Mouse (Mus musculus) C2C12 (cell line): ENCODE data around the gene Tubg2.

Source experiments
- CEBPB ChIP-seq: IDR thresholded peaks from one replicate; pipeline ENCODE4 v1.6.1; 2011; ENCODE audit warnings: low read depth, mild to moderate bottlenecking, control low read depth, moderate library complexity
- CTCF ChIP-seq: IDR thresholded peaks from one replicate; pipeline ENCODE4 v1.5.1; 2011; ENCODE audit not compliant: control insufficient read depth, insufficient read depth, insufficient read length
- MAX ChIP-seq: IDR thresholded peaks from one replicate; pipeline ENCODE4 v1.6.1; 2011; ENCODE audit warnings: mild to moderate bottlenecking, control low read depth
- MYOD1 ChIP-seq: IDR thresholded peaks from one replicate; pipeline ENCODE4 v1.6.1; 2011; ENCODE audit warnings: low read depth; ENCODE audit not compliant: control insufficient read depth, insufficient read length
- MYOG ChIP-seq: IDR thresholded peaks from one replicate; pipeline ENCODE4 v1.6.1; 2011; ENCODE audit not compliant: control insufficient read depth, insufficient read length; ENCODE audit errors: extremely low read depth
- USF1 ChIP-seq: IDR thresholded peaks from one replicate; pipeline ENCODE4 v1.6.1; 2011; ENCODE audit warnings: low read depth, mild to moderate bottlenecking, control low read depth, moderate library complexity

DNA sequence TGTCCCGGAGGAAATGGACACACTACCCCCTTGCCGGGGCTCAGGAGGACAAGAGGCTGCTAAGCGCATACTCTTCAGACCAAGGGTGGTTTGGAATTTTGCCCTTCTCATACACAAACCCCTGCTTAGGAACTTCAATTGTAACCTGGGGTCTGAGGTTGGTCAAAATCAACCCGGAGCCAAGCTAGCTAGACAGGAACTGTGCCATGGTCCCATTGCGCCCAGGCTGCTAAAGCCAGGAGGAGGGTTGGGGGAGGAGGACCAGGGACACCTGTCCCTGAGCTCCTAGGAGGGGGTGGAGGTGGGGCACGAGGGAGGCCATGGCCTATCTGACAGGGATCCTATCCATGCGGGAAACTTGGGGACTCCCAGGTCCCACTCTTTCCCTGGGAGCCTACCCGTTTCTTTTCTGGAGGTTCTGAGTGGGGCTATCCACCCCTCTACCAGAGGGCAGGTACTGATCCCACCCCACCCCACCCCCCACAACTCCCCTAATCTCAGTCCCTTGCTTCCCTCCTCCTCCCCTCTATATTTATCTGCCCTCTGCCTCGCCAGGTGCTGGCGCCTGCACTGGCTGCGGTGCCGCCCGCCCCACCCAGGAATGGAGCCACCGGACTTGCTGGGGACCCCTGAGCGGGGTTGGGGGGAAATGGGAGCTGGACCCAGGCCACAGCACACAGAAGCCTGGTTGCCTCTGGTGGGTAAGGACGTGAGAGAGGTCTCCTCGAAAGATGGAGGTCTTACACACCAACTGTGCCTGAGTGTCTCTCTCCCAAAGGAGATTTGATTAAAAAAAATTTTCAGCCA is 13.8 kb downstream of the Tubg2 start:
- TF ChIP-seq CTCF, result no peak
- no peak for TF ChIP-seq USF1
- no peak for TF ChIP-seq CEBPB
- no peak for TF ChIP-seq MAX
- TF ChIP-seq MYOD1, result no peak
- no peak for TF ChIP-seq MYOG
